Mouse (Mus musculus) forebrain, embryonic 14.5 days (tissue): ENCODE results near the gene Glp2r. TPM values are rescaled to one million over a fixed set of nuclear protein-coding genes. Genes with fewer than 3 reads are reported as not detected.

Experiments used
- ATAC-seq: fragments of 200-750 bp; cut with Nextera tagmentation; 2 replicates; pipeline ENCODE4 v1.8.0; 2017; ENCODE audit warnings: mild to moderate bottlenecking, moderate library complexity
- DNase-seq: peaks from one replicate; pipeline ENCODE4 v3.0.0-alpha.2; 2015; ENCODE audit warnings: low spot score
- H3K27ac ChIP-seq: fragments of 300-500 bp; sonication (generic); 2 replicates; pipeline ENCODE4 v1.5.1; 2014; ENCODE audit warnings: low read depth, mild to moderate bottlenecking, control low read depth, low read length, moderate library complexity
- H3K27me3 ChIP-seq: fragments of 300-500 bp; sonication (generic); replicated peaks from 2 replicates; pipeline ENCODE4 v1.6.1; 2014; ENCODE audit warnings: low read length, control low read depth, mixed read lengths; ENCODE audit not compliant: control insufficient read depth, insufficient read depth
- H3K36me3 ChIP-seq: fragments of 300-500 bp; sonication (generic); 2 replicates; pipeline ENCODE4 v1.6.1; 2014; ENCODE audit warnings: low read length, control low read depth; ENCODE audit not compliant: control insufficient read depth, insufficient read depth
- H3K4me1 ChIP-seq: fragments of 300-500 bp; sonication (generic); 2 replicates; pipeline ENCODE4 v1.6.1; 2014; ENCODE audit warnings: antibody characterized with exemption, low read length, control low read depth; ENCODE audit not compliant: control insufficient read depth, insufficient read depth
- H3K4me2 ChIP-seq: fragments of 300-500 bp; sonication (generic); 2 replicates; pipeline ENCODE4 v1.6.1; 2014; ENCODE audit warnings: mild to moderate bottlenecking, control low read depth, low read length
- H3K4me3 ChIP-seq: fragments of 300-500 bp; sonication (generic); 2 replicates; pipeline ENCODE4 v1.5.1; 2014; ENCODE audit warnings: low read depth, low read length, control low read depth
- H3K9ac ChIP-seq: fragments of 300-500 bp; sonication (generic); 2 replicates; pipeline ENCODE4 v1.6.1; 2014; ENCODE audit warnings: mild to moderate bottlenecking, low read length, control low read depth, moderate library complexity
- H3K9me3 ChIP-seq: fragments of 300-500 bp; sonication (generic); replicated peaks from 2 replicates; pipeline ENCODE4 v1.6.1; 2016; ENCODE audit warnings: low read length, control low read depth, mixed read lengths; ENCODE audit not compliant: control insufficient read depth
- WGBS: fragments of 180-500 bp; shearing (Covaris S2); extraction: QIAGEN DNeasy Blood & Tissue Kit; methylation state at CpG from one replicate; pipeline ENCODE4 v1.1.7; 2014; 5-methylcytosine and 5-hydroxymethylcytosine counted together
- polyA plus RNA-seq: library from polyadenylated mRNA; unstranded; fragments of >200 nt; fragmentation: Nextera tagmentation; extraction: Ambion mirVana; gene quantifications from 2 replicates; pipeline ENCODE4 v1.2.1, GENCODE M21; 2014

The Glp2r gene
- polyA plus RNA-seq, 1 experiment from 2014 or later, result 0.05 TPM

DNA sequence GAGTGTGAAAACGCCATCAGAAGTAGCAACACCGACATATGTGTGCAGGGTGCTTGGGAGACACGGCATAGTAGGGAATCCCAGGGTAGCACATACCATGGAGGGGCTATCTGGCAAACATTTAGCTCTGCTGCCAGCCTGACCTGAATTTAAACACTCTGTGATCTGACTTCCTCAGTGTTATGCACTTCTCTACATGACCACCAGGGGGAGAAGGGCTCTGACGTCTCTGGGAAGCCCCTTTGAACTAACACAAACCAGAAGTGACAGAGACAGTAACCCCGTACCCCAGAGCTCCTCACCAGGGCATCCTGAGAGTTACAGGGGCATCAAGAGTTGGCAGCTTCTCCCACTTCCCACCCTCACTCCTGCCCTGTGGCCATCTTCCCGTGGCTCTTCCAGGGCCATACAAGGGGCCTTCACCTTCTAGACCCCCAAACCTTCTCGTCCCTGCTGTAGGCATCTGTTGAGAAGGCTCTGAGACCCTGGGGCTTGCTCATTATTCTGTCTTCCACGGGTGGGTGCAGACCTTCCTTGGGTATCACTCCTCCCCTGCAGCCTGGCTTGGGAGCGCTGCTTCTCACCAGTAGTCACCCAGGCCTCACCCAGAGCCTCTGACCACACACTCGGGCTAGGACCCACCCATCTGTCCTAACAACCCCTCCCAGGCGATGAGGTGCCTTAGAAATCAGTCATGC is 113.1 kb downstream of the Glp2r start:
- H3K9ac ChIP-seq, result no peak overlapping the region
- H3K27ac ChIP-seq, result no peak overlapping the region
- WGBS, result 46% methylated on average over 11 of the region's 11 CpGs
- H3K27me3 ChIP-seq, result no peaks in the 10 kb centered on the region
- ATAC-seq (peak; percentile 35; the same call in 1 of the 2 replicates), DNase-seq (peak; percentile 73)
- no peak overlapping the region for H3K4me2 ChIP-seq
- H3K4me1 ChIP-seq, result peaks cover 8% of the 10 kb centered on the region
- no peaks in the 10 kb centered on the region for H3K36me3 ChIP-seq
- H3K4me3 ChIP-seq, result no peak overlapping the region
- no peaks in the 10 kb centered on the region for H3K9me3 ChIP-seq

GRCm38 (mm10) chr11:67656811-67657210 is 114.1 kb downstream of the Glp2r start:
- WGBS, result 85% methylated on average over 9 of the region's 9 CpGs
- H3K9me3 ChIP-seq, result no peaks in the 10 kb centered on the region
- no peak for ATAC-seq
- no peak overlapping the region for H3K27ac ChIP-seq
- H3K4me3 ChIP-seq, result no peak overlapping the region
- no peak overlapping the region for H3K4me2 ChIP-seq
- H3K4me1 ChIP-seq, result peaks cover 13% of the 10 kb centered on the region
- DNase-seq, result no peak
- no peak overlapping the region for H3K9ac ChIP-seq
- H3K27me3 ChIP-seq, result no peaks in the 10 kb centered on the region
- no peaks in the 10 kb centered on the region for H3K36me3 ChIP-seq

DNA sequence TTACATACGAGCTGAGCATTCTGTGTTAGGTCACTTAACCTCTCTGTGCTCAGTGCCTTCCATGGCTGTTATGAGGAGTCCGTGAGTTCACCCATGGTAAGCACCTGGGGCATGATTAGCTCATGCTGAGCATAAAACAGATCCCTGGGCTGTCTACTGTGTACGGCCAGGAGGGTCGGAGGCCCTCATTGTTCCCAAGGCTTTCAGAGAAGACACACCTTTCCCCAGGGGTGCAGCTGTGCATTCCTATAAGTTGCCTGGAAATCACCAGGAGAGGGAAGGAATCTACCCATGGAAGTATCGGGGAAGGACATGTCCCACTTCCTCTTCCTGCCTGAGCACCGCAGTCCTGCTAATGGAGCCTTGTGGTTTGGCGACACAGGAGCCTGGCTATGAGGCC is 114.6 kb downstream of the Glp2r start:
- Histone ChIP-seq H3K4me2 (no peak overlapping the region), H3K9me3 (no peaks in the 10 kb centered on the region), H3K27ac (no peak overlapping the region), H3K4me3 (no peak overlapping the region), H3K9ac (no peak overlapping the region), H3K27me3 (no peaks in the 10 kb centered on the region), H3K4me1 (peaks cover 13% of the 10 kb centered on the region), H3K36me3 (no peaks in the 10 kb centered on the region)
- no peak for DNase-seq
- no peak for ATAC-seq
- 81% methylated on average over 7 of the region's 7 CpGs for WGBS

GRCm38 (mm10) chr11:67655236-67655959 is 115.6 kb downstream of the Glp2r start:
- Histone ChIP-seq H3K9ac (no peak overlapping the region), H3K27me3 (no peaks in the 10 kb centered on the region), H3K4me2 (no peak overlapping the region), H3K4me1 (peaks cover 13% of the 10 kb centered on the region), H3K27ac (no peak overlapping the region), H3K9me3 (no peaks in the 10 kb centered on the region), H3K36me3 (no peaks in the 10 kb centered on the region), H3K4me3 (no peak overlapping the region)
- DNase-seq (peak; percentile 44), ATAC-seq (no peak)
- WGBS, result 65% methylated on average over 17 of the region's 17 CpGs

DNA sequence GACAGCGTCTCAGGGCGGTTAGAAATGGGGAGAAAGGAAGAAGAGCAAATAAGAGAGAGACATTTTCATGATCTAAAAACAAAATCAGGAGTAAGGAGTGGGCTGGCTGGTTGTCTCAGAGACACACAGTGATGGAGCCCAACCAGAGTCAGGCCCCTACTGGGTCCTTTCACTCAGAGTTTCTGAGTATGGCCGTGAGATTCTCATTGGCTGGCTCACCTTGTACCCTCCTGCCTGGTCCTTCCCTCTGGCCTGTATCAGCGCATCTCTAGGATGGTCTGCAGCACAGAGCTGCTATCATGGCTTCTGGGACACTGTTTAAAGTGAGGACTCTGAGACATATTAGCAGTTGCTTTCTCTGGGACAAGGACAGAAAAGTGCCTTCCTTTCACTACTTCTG is 116.4 kb downstream of the Glp2r start:
- ATAC-seq (no peak), DNase-seq (no peak)
- Histone ChIP-seq H3K4me3 (no peak overlapping the region), H3K9ac (no peak overlapping the region), H3K4me2 (no peak overlapping the region), H3K27me3 (no peaks in the 10 kb centered on the region), H3K27ac (no peak overlapping the region), H3K36me3 (no peaks in the 10 kb centered on the region), H3K4me1 (peaks cover 13% of the 10 kb centered on the region), H3K9me3 (no peaks in the 10 kb centered on the region)
- 84% methylated on average over 4 of the region's 4 CpGs for WGBS

DNA sequence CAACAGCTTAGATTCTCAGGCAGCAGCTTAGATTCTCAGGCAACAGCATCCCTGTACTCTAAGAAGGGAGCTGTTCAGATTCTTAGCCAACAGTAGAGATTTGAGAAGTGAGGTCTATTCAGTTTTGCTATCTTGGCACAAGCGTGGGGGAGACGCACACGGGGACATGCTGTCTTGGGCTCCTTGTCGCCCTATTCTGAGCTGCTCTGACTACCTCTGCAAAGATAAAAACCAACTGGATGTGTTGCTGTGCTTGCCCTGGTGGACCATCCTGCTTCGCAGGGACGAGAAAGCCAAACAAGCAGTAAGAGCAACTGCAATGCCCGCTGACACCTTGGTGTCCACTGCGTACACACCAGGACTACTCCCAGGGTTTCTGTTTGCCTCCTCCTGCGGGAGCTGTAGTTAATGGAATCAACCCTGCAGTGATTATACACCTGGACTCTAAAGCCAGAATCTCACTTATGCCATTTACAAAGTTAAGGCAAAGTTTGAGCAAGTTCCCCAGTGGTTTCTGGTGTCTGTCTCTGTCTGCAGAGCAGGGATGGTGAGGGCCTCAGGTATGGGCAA is 117.3 kb downstream of the Glp2r start:
- WGBS, result 89% methylated on average over 9 of the region's 9 CpGs

DNA sequence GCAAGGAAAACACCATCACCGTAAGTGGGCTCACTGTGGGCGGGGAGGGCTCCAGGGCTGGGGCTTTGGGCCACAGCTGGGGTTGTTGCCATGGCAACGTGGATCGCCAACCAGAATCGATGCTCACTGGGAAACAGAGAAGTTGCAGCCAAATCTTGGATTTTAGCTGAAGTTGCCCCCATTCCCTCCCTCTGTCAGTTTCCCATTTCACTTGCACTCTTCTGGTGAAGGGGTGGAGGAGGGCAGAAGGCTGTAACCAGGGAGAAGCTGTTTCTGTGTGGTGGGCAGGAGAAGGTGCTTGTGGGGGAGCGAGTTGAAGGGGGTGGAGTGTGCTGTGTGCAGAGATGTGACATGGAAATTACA is 118.1 kb downstream of the Glp2r start:
- WGBS, result 32% methylated on average over 6 of the region's 6 CpGs
- ATAC-seq, result no peak
- Histone ChIP-seq H3K4me2 (no peak overlapping the region), H3K27ac (no peak overlapping the region), H3K4me3 (no peak overlapping the region), H3K9ac (no peak overlapping the region), H3K4me1 (peaks cover 13% of the 10 kb centered on the region), H3K36me3 (no peaks in the 10 kb centered on the region), H3K9me3 (no peaks in the 10 kb centered on the region), H3K27me3 (no peaks in the 10 kb centered on the region)
- no peak for DNase-seq

More for the DNA sequence above, 117.3 kb downstream of the Glp2r start:
- Histone ChIP-seq H3K9ac (no peak overlapping the region), H3K4me1 (peaks cover 13% of the 10 kb centered on the region), H3K4me3 (no peak overlapping the region), H3K27ac (no peak overlapping the region), H3K27me3 (no peaks in the 10 kb centered on the region), H3K4me2 (no peak overlapping the region), H3K36me3 (no peaks in the 10 kb centered on the region), H3K9me3 (no peaks in the 10 kb centered on the region)
- no peak for ATAC-seq
- DNase-seq, result no peak

DNA sequence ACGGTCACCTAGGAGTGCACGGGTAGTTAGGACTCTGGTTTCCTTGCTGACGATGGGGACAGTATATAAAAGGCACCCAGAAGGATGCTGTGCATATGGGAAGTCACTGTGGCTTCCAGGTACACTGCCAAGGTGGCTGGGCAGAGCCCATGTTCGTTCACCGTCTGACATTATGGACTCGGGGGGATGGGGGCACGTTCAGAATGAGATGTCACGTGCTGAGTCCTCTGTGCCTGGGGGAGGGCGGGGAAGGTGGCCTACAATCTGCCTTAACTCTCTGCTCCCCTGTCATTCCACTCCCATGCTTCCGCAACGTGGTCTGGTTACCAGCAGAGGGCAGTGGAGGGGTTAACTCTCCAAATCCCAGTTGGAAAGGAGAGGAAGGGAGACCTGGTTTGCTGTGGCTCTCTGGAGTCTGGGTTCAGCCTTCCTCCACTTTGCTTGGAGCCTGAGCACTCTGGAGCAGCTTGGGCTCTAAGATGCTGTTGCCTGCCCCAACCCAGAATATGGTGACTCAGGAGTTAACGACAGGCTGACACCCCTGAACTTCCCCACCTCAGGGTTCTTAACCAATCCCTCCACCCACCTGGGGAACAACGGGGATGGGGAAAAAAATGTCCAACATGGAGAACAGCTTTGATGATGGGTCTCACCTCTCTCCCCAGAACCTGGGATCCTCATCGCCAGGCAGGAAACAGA is 118.6 kb downstream of the Glp2r start:
- Histone ChIP-seq H3K4me3 (no peak overlapping the region), H3K9me3 (no peaks in the 10 kb centered on the region), H3K9ac (no peak overlapping the region), H3K4me1 (peaks cover 13% of the 10 kb centered on the region), H3K27me3 (no peaks in the 10 kb centered on the region), H3K4me2 (no peak overlapping the region), H3K27ac (no peak overlapping the region), H3K36me3 (no peaks in the 10 kb centered on the region)
- ATAC-seq, result peak; percentile 46
- WGBS, result 16% methylated on average over 14 of the region's 14 CpGs
- DNase-seq, result peak; percentile 74
